Mouse (Mus musculus) thymus, postnatal 10 days (tissue): Measurements from ENCODE around the gene Lmf1.

Experiments
- DNase-seq, 2 experiments: peaks; one replicate each; pipeline ENCODE4 v3.0.0; 2021; ENCODE audit warnings: low spot score in 2 of 2

Lmf1 gene

GRCm38 (mm10) chr17:25604234-25604633, 25.3 kb downstream of the Lmf1 start:
- no peak for DNase-seq

GRCm38 (mm10) chr17:25608137-25608785, 29.4 kb downstream of the Lmf1 start:
- DNase-seq = peak; percentile 71 to 81

DNA sequence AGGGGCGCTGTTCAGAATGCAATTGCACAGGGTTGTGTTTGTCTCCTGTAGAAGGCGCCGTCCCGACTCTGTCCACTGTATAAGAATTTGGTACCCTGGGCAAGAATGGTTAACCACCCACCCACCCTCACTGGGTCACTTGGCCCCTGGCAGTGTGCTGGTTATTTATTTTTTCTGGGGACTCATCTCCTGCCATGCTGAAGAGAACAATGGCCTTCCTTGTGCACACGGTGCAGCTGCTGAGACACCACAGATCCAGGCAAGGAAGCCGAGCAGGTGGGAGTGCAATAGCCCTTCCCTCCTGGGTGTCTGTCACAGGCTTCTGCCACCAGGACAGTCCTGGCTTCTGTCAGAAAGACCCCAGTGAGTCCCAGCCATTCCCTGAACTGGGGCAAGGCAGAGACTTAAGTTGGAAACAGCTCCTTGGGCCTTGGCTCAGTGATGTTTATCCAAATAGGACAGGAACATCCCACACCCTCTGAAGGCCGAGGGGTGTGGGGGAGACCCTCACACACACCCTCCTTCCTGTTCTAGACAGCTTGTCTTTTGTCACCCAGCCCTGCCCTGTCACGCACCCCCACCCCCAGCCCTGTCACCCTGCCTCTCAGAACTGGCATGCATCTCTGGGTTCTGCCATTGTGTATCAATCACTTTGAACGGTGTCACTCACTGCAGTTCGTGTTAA, 30.1 kb downstream of the Lmf1 start:
- DNase-seq = peak; percentile 26 to 37

DNA sequence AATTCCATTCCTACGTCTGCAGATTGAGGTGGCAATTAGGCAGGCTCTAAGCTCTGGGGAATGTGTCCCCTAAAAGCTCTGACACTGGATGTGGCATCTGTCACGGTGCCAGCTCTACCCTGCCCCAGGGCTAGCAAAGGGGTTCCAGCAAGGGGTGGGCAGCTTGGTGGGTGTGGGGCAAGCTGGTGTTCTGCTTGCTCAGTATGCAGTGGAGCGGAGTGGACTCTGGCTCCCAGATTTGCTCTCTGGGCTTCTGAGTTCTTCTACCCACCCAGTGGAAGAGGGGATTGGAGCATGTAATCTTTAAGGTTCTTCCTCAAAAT, 30.6 kb downstream of the Lmf1 start:
- no peak for DNase-seq

GRCm38 (mm10) chr17:25610151-25610550, 31.3 kb downstream of the Lmf1 start:
- DNase-seq = peak; percentile 23 to 46

- no peak for DNase-seq
Observed at GRCm38 (mm10) chr17:25612537-25612936, 33.7 kb downstream of the Lmf1 start.

DNA sequence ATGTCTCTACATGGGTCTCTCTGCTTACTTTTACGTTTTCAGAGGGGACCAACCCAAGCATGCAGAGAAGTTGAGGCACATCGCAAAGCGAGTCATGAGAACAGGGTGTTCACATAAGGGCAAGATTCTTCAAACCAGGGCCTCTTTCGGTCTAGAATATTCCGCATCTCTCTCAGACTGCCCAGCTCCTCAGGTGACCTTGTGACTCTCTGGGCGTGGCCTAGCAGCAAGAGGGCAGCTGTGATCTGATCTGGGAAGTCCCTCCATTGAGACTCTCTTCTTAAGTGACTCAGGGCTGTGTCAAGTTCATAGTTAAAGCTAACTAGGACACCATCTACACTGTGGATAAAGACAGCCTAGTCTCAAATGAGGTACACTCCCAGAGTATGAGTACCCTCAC, 34.4 kb downstream of the Lmf1 start:
- no peak for DNase-seq

DNA sequence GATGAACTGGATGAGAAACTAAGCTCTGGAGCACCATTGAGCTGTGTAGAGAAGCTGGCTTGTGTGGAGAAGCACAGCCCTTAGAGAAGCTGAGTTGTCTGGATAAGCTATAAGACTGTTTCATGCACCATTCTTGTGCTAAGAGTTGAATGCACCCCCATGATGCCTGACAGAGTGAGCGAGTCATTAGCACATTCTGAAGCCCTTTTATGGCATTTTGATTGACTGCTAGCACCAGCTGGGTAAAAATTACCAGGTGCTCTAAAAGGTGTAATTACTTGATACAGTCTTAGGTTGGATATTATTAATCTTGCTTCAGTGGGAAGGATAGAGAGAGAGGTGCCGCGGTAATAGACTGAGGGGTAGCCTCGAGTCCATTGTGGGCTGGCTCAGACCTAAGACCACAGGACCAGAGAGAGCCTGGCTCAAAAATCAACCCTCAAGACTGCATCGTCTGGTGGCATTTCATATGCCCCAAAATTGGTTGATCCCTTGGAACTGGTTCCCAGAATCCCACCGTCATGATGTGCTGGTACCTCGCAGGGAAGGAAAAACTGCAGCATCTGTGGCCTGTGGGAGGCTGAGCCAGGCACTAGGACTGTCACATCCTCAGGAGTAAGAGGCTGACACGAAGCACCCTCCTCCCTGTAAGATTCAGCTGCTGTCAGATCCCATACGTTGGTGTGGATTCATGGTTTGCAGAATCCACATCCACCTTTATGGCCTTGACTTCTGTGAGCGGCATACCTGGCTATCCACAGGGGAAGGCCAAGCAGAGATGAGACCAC, 36.0 kb downstream of the Lmf1 start:
- DNase-seq = no peak

- no peak for DNase-seq
Observed at GRCm38 (mm10) chr17:25618508-25619056, 39.7 kb downstream of the Lmf1 start.

DNA sequence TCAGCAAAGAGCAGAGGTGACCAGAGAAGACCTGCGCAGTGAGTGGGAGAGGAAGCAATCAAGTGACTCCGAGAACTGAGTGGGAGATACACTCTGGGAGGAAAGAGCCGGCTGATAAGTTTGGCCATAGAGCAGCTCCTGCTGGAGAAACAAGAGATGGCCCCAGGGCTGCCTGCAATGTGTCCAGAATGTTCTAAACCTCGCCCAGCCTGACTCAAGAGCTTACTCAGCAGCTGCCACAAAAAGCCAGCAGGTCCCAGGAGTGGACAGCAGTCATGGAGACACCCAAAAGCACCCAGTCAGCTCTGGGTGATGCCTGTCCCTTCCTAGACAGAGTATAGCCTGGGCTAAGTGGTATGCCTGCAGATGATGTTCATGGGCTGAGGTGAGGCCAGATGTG, 44.6 kb downstream of the Lmf1 start:
- DNase-seq = no peak

- DNase-seq = no peak
Observed at GRCm38 (mm10) chr17:25623935-25624334, 45.0 kb downstream of the Lmf1 start.

DNA sequence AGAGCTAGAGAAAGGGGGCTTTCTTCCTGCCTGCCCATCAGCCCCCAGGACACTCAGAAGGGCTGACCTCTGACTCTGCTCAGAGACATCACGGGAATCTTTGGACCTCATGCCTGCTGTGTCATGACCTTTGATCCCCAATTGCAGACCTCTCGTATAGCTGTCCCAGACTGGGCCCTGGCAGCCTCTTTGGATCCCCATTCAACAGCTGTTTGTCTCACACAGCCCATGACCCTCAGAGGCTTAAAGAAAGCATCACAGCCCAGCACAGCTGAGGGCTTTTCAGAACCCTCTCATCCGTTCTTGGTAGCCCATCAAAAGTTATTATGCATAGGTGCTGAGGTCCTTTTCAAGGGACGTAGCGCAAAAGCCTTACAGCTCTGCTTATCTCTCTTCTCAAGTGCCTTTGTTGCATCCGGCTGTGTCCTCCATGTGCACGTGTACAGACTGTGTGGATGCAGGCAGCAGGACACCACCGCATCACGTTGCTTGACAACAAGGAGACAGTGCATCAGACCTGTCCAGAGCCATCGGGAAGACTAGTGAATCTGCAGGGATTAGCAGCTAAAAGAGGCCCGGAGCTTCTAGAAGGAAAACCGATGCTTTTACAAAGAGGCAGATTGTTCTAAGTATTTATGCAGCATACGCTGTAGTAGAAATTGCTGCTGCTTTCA, 45.7 kb downstream of the Lmf1 start:
- DNase-seq = no peak

DNA sequence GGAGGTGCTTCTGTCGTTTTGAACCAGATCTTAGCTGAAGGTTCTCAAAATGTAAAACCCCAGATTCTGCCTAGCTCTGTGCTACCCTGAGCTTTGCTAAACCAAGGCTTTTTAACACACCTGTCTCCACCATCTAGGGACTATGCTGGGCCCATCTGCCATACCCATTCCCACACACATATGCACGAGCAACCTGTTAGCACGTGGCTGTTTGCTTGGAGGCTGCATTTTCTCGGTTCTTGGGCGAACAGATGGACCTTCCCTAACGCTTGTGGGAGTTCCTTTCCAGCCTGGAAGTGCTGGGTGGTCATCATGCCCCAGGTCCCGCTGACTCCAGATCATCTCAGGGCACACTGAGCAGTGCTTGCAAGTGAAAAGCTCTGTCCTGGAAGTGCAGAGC, 46.4 kb downstream of the Lmf1 start:
- DNase-seq = no peak

GRCm38 (mm10) chr17:25626196-25627043, 47.5 kb downstream of the Lmf1 start:
- DNase-seq = no peak

DNA sequence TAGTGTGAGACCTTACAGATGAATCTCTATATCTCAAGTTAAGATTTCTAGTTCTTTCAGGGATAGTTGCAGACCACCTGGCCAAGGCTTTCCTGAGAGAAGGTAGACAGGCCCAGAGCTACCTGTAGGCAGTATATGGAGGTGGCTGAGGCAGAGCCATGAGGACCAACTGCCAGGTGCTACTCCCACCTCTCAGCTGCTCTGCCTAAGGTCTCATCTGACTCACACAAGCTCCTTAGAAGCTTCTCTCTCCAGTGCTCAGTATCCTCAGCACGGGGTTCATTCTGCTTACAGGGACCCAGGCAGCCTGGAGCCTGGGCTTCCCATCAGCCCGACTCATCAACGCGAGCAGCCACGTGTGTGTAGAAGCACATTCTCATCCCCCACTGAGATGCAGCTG, 51.4 kb downstream of the Lmf1 start:
- DNase-seq = no peak

DNA sequence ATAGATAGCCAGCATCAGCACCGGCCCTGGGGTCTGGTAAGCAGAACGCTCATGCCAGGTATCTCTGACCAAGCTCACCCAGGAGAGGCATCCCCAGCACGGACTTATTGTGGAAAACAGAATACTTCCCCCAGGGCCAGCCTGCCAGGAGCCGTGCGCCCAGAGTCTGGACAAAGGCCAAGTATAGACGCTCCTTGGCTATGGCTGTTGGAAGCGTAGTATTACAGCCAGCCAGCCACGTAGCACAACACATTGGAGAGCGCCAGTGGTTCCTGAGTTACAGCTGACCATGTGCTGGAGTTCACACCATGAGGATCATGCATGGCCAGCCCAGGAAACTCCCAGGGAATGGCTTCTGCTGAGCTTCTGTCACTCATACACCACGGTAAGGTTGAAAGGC, 55.2 kb downstream of the Lmf1 start:
- no peak for DNase-seq

DNA sequence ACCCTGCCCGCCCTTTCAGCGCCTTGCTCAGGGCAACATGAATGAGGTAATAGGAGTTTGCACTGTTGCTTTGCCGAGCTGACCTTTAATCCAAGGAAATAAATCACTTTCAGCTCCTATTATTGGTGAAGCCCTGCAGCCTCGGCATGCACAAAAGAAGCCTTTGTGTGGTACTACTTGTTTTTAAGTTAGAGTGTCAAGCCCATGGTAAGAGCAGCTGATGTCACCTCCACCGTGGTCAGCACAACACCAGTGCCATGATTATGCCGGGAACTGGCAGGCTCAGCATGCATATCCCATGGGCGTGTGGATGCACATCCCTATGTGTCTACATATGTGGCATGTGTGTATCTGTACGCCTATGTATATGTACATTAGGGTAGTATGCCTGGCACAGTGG, 56.5 kb downstream of the Lmf1 start:
- no peak for DNase-seq

DNA sequence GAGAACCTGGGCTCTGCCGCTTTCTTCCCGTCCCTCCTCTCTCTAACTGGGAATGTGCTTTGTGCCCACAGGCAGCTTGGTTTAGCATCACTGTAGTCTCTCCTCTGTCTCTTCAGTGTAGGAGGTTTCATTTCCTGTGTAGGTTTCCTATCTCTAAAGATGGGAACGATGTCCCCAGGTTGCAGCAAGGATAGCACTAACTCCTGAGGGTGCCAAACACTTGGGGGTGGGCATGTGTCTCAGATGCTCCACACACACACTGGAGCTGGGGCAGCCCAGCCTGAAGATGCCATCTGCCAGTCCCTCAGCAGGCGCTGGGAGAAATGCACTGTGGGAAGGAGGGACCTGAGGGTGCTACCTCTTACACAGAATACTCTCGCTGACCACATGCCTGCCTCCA, 56.9 kb downstream of the Lmf1 start:
- no peak for DNase-seq

GRCm38 (mm10) chr17:25637986-25638385, 59.1 kb downstream of the Lmf1 start:
- DNase-seq = no peak

DNA sequence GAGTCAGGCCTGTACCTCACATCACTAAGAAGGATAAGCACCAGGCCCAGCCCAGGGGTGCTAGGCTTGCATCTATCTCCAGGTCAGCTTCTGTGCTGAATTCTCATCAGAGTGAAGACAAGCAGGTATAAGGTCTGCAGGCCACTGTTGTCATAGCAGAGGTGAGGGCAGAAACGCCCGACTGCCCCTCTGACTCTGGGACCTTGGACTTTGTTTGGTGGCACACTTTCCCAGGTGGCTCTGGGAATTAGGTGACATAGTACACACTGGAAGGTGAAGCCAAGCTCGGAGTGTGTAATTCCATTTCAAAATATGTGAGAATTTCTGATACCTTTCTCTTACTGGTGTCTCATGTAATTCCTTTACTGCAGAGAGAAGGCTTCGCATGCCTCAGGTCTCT, 59.6 kb downstream of the Lmf1 start:
- DNase-seq = no peak

- DNase-seq = no peak
Observed at GRCm38 (mm10) chr17:25640956-25641355, 62.1 kb downstream of the Lmf1 start.
